Mouse (Mus musculus): ENCODE data around the gene Acsl3. TPM values are rescaled to one million over a fixed set of nuclear protein-coding genes. Genes with fewer than 3 reads are reported as not detected.

Gene Acsl3
- polyA plus RNA-seq, 1 experiment from 2014 or later, result 109 TPM

GRCm38 (mm10) chr1:78702282-78702963 is 44.8 kb downstream of the Acsl3 start:
- ATAC-seq (ENCODE audit: low FRiP score) (no peak), DNase-seq (ENCODE audit: low spot score) (no peak)
- Histone ChIP-seq H3K4me1 (replicated peaks; ENCODE audit: control insufficient read depth, insufficient read depth, low read length) (no peaks in the 10 kb centered on the region), H3K4me3 (replicated peaks; ENCODE audit: low read length) (no peak overlapping the region), H3K9ac (no peak overlapping the region), H3K36me3 (replicated peaks; ENCODE audit: control insufficient read depth, insufficient read depth) (peaks cover 81% of the 10 kb centered on the region), H3K27me3 (ENCODE audit: control insufficient read depth, insufficient read depth, low read length) (no peaks in the 10 kb centered on the region), H3K27ac (no peak overlapping the region), H3K9me3 (ENCODE audit: control insufficient read depth, low read length) (no peaks in the 10 kb centered on the region), H3K4me2 (replicated peaks) (no peak overlapping the region)
- 92% methylated on average over 14 of the region's 14 CpGs for WGBS

GRCm38 (mm10) chr1:78702964-78703285 is 45.3 kb downstream of the Acsl3 start:
- Histone ChIP-seq H3K4me2 (replicated peaks) (no peak overlapping the region), H3K36me3 (replicated peaks; ENCODE audit: control insufficient read depth, insufficient read depth) (peaks cover 77% of the 10 kb centered on the region), H3K27ac (no peak overlapping the region), H3K4me3 (replicated peaks; ENCODE audit: low read length) (no peak overlapping the region), H3K27me3 (ENCODE audit: control insufficient read depth, insufficient read depth, low read length) (no peaks in the 10 kb centered on the region), H3K9me3 (ENCODE audit: control insufficient read depth, low read length) (no peaks in the 10 kb centered on the region), H3K9ac (no peak overlapping the region), H3K4me1 (replicated peaks; ENCODE audit: control insufficient read depth, insufficient read depth, low read length) (no peaks in the 10 kb centered on the region)
- 96% methylated on average over 2 of the region's 2 CpGs for WGBS
- no peak for DNase-seq (ENCODE audit: low spot score)
- ATAC-seq (ENCODE audit: low FRiP score), result no peak

GRCm38 (mm10) chr1:78706338-78706737 is 48.7 kb downstream of the Acsl3 start:
- WGBS, result 94% methylated on average over 10 of the region's 10 CpGs
- Histone ChIP-seq H3K4me2 (replicated peaks) (no peak overlapping the region), H3K36me3 (replicated peaks; ENCODE audit: control insufficient read depth, insufficient read depth) (peaks cover 50% of the 10 kb centered on the region), H3K27ac (no peak overlapping the region), H3K27me3 (ENCODE audit: control insufficient read depth, insufficient read depth, low read length) (no peaks in the 10 kb centered on the region), H3K9me3 (ENCODE audit: control insufficient read depth, low read length) (no peaks in the 10 kb centered on the region), H3K9ac (no peak overlapping the region), H3K4me1 (replicated peaks; ENCODE audit: control insufficient read depth, insufficient read depth, low read length) (no peaks in the 10 kb centered on the region), H3K4me3 (replicated peaks; ENCODE audit: low read length) (no peak overlapping the region)
- ATAC-seq (ENCODE audit: low FRiP score), result no peak
- DNase-seq (ENCODE audit: low spot score), result no peak

- no peaks in the 10 kb centered on the region for H3K9me3 ChIP-seq (ENCODE audit: control insufficient read depth, low read length)
- H3K27ac ChIP-seq, result no peak overlapping the region
- no peaks in the 10 kb centered on the region for H3K4me1 ChIP-seq (replicated peaks; ENCODE audit: control insufficient read depth, insufficient read depth, low read length)
- 65% methylated on average over 4 of the region's 4 CpGs for WGBS
- DNase-seq (ENCODE audit: low spot score) (peak; percentile 53), ATAC-seq (ENCODE audit: low FRiP score) (no peak)
- peaks cover 40% of the 10 kb centered on the region for H3K36me3 ChIP-seq (replicated peaks; ENCODE audit: control insufficient read depth, insufficient read depth)
- H3K27me3 ChIP-seq (ENCODE audit: control insufficient read depth, insufficient read depth, low read length), result no peaks in the 10 kb centered on the region
- no peak overlapping the region for H3K9ac ChIP-seq
- no peak overlapping the region for H3K4me2 ChIP-seq (replicated peaks)
- no peak overlapping the region for H3K4me3 ChIP-seq (replicated peaks; ENCODE audit: low read length)
These were observed 49.7 kb downstream of the Acsl3 start for GRCm38 (mm10) chr1:78707280-78707679.

GRCm38 (mm10) chr1:78710026-78710425 is 52.4 kb downstream of the Acsl3 start:
- no peak overlapping the region for H3K4me3 ChIP-seq (replicated peaks; ENCODE audit: low read length)
- DNase-seq (ENCODE audit: low spot score) (no peak), ATAC-seq (ENCODE audit: low FRiP score) (no peak)
- no peak overlapping the region for H3K27ac ChIP-seq
- no peaks in the 10 kb centered on the region for H3K9me3 ChIP-seq (ENCODE audit: control insufficient read depth, low read length)
- peaks cover 13% of the 10 kb centered on the region for H3K36me3 ChIP-seq (replicated peaks; ENCODE audit: control insufficient read depth, insufficient read depth)
- H3K4me2 ChIP-seq (replicated peaks), result no peak overlapping the region
- H3K4me1 ChIP-seq (replicated peaks; ENCODE audit: control insufficient read depth, insufficient read depth, low read length), result no peaks in the 10 kb centered on the region
- H3K9ac ChIP-seq, result no peak overlapping the region
- no peaks in the 10 kb centered on the region for H3K27me3 ChIP-seq (ENCODE audit: control insufficient read depth, insufficient read depth, low read length)

GRCm38 (mm10) chr1:78710613-78711329 is 53.1 kb downstream of the Acsl3 start:
- Histone ChIP-seq H3K4me2 (replicated peaks) (no peak overlapping the region), H3K9me3 (ENCODE audit: control insufficient read depth, low read length) (no peaks in the 10 kb centered on the region), H3K27me3 (ENCODE audit: control insufficient read depth, insufficient read depth, low read length) (no peaks in the 10 kb centered on the region), H3K36me3 (replicated peaks; ENCODE audit: control insufficient read depth, insufficient read depth) (peaks cover 6% of the 10 kb centered on the region), H3K9ac (no peak overlapping the region), H3K4me3 (replicated peaks; ENCODE audit: low read length) (no peak overlapping the region), H3K27ac (no peak overlapping the region), H3K4me1 (replicated peaks; ENCODE audit: control insufficient read depth, insufficient read depth, low read length) (no peaks in the 10 kb centered on the region)
- DNase-seq (ENCODE audit: low spot score) (no peak), ATAC-seq (ENCODE audit: low FRiP score) (no peak)
- WGBS, result 90% methylated on average over 5 of the region's 5 CpGs

GRCm38 (mm10) chr1:78724458-78725190 is 67.0 kb downstream of the Acsl3 start:
- Histone ChIP-seq H3K4me2 (replicated peaks) (peak overlapping the region; percentile 34), H3K27me3 (ENCODE audit: control insufficient read depth, insufficient read depth, low read length) (no peaks in the 10 kb centered on the region), H3K9me3 (ENCODE audit: control insufficient read depth, low read length) (no peaks in the 10 kb centered on the region), H3K4me3 (replicated peaks; ENCODE audit: low read length) (no peak overlapping the region), H3K9ac (peak overlapping the region; percentile 17; the same call in 1 of the 2 replicates), H3K36me3 (replicated peaks; ENCODE audit: control insufficient read depth, insufficient read depth) (no peaks in the 10 kb centered on the region), H3K4me1 (replicated peaks; ENCODE audit: control insufficient read depth, insufficient read depth, low read length) (peaks cover 6% of the 10 kb centered on the region; the same call in 1 of the 2 replicates), H3K27ac (peak overlapping the region; percentile 58)
- DNase-seq (ENCODE audit: low spot score), result peak; percentile 95
- 14% methylated on average over 17 of the region's 17 CpGs for WGBS
- peak; percentile 85 for ATAC-seq (ENCODE audit: low FRiP score)

DNA sequence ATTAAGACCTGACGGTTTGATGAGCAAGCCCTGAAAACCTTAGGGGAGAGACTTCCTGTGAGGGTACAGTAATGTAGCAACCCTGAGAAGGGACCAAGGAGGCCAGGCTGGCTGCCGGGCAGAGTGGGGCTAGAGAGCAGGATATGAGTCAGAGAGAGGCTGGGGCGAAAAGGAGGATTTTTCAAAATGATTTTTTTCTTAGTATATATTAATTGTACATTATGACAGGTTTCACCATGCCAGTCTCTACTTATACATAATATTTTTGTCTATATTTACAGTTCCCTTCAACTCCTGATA is 67.5 kb downstream of the Acsl3 start:
- Histone ChIP-seq H3K27me3 (ENCODE audit: control insufficient read depth, insufficient read depth, low read length) (no peaks in the 10 kb centered on the region), H3K9me3 (ENCODE audit: control insufficient read depth, low read length) (no peaks in the 10 kb centered on the region), H3K27ac (peak overlapping the region; percentile 58), H3K4me1 (replicated peaks; ENCODE audit: control insufficient read depth, insufficient read depth, low read length) (peaks cover 6% of the 10 kb centered on the region; the same call in 1 of the 2 replicates), H3K9ac (peak overlapping the region; percentile 17; the same call in 1 of the 2 replicates), H3K4me3 (replicated peaks; ENCODE audit: low read length) (no peak overlapping the region), H3K4me2 (replicated peaks) (no peak overlapping the region), H3K36me3 (replicated peaks; ENCODE audit: control insufficient read depth, insufficient read depth) (no peaks in the 10 kb centered on the region)
- 47% methylated on average over 3 of the region's 3 CpGs for WGBS
- DNase-seq (ENCODE audit: low spot score), result no peak
- peak; percentile 26 for ATAC-seq (ENCODE audit: low FRiP score)

GRCm38 (mm10) chr1:78725617-78726223 is 68.1 kb downstream of the Acsl3 start:
- Histone ChIP-seq H3K4me3 (replicated peaks; ENCODE audit: low read length) (no peak overlapping the region), H3K9me3 (ENCODE audit: control insufficient read depth, low read length) (no peaks in the 10 kb centered on the region), H3K27ac (peak overlapping the region; percentile 51; the same call in 1 of the 2 replicates), H3K4me1 (replicated peaks; ENCODE audit: control insufficient read depth, insufficient read depth, low read length) (peaks cover 6% of the 10 kb centered on the region; the same call in 1 of the 2 replicates), H3K4me2 (replicated peaks) (no peak overlapping the region), H3K36me3 (replicated peaks; ENCODE audit: control insufficient read depth, insufficient read depth) (no peaks in the 10 kb centered on the region), H3K27me3 (ENCODE audit: control insufficient read depth, insufficient read depth, low read length) (no peaks in the 10 kb centered on the region), H3K9ac (peak overlapping the region; percentile 50)
- DNase-seq (ENCODE audit: low spot score) (peak; percentile 61), ATAC-seq (ENCODE audit: low FRiP score) (peak; percentile 67)
- WGBS, result 56% methylated on average over 6 of the region's 6 CpGs
